Mouse (Mus musculus) liver, postnatal 0 days (tissue): Measurements from ENCODE around the gene Dhrs2.

ENCODE experiments used
- CTCF ChIP-seq: sonication (generic); IDR thresholded peaks from 2 replicates; pipeline ENCODE4 v1.5.1; 2016; ENCODE audit warnings: antibody characterized with exemption, low read depth
- EP300 ChIP-seq: IDR thresholded peaks from 2 replicates; pipeline ENCODE4 v1.6.1; 2016; ENCODE audit warnings: antibody characterized with exemption, low read depth, mild to moderate bottlenecking

GRCm38 (mm10) chr14:55204544-55204943 lies 17.3 kb upstream of the Dhrs2 start:
- TF ChIP-seq EP300 (no peak), CTCF (no peak)
